Mouse (Mus musculus) G1E (cell line): ENCODE measurements around the gene Cacng5. TPM values are rescaled to one million over a fixed set of nuclear protein-coding genes. Genes with fewer than 3 reads are reported as not detected.

Experiments used
- ATAC-seq: 2 replicates; pipeline ENCODE4 v1.8.0; 2016; ENCODE audit warnings: mild to moderate bottlenecking; ENCODE audit not compliant: insufficient number of reproducible peaks, poor library complexity, low FRiP score, severe bottlenecking; ENCODE audit errors: extremely low read depth
- DNase-seq: peaks from one replicate; pipeline ENCODE4 v3.0.0; 2012; ENCODE audit warnings: low spot score
- H3K27me3 ChIP-seq: 2 replicates; pipeline ENCODE4 v1.6.1; 2012; ENCODE audit warnings: mild to moderate bottlenecking, low read length, inconsistent platforms; ENCODE audit not compliant: insufficient read depth
- H3K36me3 ChIP-seq: replicated peaks from 2 replicates; pipeline ENCODE3; 2012; ENCODE audit warnings: mild to moderate bottlenecking, inconsistent platforms
- H3K4me1 ChIP-seq: 2 replicates; pipeline ENCODE4 v1.6.1; 2012; ENCODE audit warnings: low read depth, low read length, inconsistent platforms, mixed read lengths; ENCODE audit not compliant: insufficient read depth
- H3K4me3 ChIP-seq: 2 replicates; pipeline ENCODE4 v1.5.1; 2012; ENCODE audit warnings: low read depth, mild to moderate bottlenecking, inconsistent platforms, low read length, moderate library complexity, mixed read lengths
- H3K9me3 ChIP-seq: replicated peaks from 2 replicates; pipeline ENCODE4 v1.6.1; 2012; ENCODE audit warnings: inconsistent platforms
- CTCF ChIP-seq: IDR thresholded peaks from 2 replicates; pipeline ENCODE4 v1.5.1; 2012; ENCODE audit warnings: low read depth, low read length, inconsistent platforms, mixed read lengths
- GATA1 ChIP-seq: IDR thresholded peaks from 2 replicates; pipeline ENCODE4 v1.6.1; 2012; ENCODE audit warnings: borderline replicate concordance, low read length, inconsistent platforms, mixed read lengths
- GATA2 ChIP-seq: IDR thresholded peaks from 2 replicates; pipeline ENCODE4 v1.6.1; 2012; ENCODE audit warnings: low read depth, low read length, inconsistent platforms, borderline replicate concordance
- POLR2AphosphoS5 ChIP-seq: IDR thresholded peaks from 2 replicates; pipeline ENCODE4 v1.6.1; 2012; ENCODE audit warnings: low read depth, low read length, inconsistent platforms; ENCODE audit not compliant: insufficient replicate concordance
- TAL1 ChIP-seq: conservative IDR thresholded peaks from 2 replicates; pipeline ENCODE4 v1.6.1; 2012; ENCODE audit warnings: low read depth, low read length, inconsistent platforms, mixed read lengths
- polyA plus RNA-seq: library from polyadenylated mRNA; stranded (reverse); fragments of >175 nt; gene quantifications from 2 replicates; pipeline ENCODE4 v1.2.3, GENCODE M21; 2012
- total RNA-seq, 2 experiments: library from RNA; stranded (forward) in 1 of 2; stranded (reverse) in 1 of 2; fragments of 200-1000 nt in 1 of 2; fragments of >200 nt in 1 of 2; fragmentation: Nextera tagmentation in 1 of 2; gene quantifications; 2 replicates each; pipeline ENCODE4 v1.2.3; 2014 to 2017

Cacng5 gene
- total and polyA plus RNA-seq, 3 experiments = not detected

DNA sequence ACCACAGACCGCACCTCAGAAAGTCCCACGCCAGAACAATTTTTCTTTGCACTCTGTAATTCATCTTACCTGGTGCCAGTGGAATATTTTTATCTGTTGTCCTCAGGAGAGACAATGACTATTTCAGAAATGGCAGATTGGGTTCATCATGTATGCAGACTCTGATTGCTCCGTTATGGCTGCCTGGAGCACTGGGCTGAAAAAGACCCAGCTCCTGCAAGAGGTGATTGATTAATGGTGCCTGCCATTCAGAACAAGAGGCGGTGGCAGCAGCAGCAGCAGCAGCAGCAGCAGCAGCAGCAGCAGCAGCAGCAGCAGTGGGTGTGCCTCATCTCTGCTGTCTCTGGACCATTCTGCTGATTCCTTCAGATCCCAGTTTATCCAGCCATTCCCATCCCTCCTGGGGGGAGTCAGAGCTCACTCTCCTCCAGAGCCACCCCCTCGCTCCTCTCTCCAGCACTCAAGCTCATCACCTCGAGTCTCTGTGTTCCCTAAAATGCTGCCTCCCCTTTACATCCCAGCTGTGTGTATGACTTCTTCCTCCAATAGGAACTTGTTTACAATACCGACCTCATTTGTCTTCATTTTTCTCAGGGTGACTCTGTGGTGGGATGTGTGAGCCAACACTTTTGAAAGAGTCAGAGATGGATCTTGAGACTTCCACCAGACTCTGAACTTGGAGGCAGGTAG, 81.4 kb downstream of the Cacng5 start:
- Histone ChIP-seq H3K4me1 (no peaks in the 10 kb centered on the region), H3K4me3 (no peak overlapping the region), H3K36me3 (no peaks in the 10 kb centered on the region), H3K27me3 (no peaks in the 10 kb centered on the region), H3K9me3 (no peaks in the 10 kb centered on the region)
- no peak for TF ChIP-seq POLR2AphosphoS5
- TF ChIP-seq GATA2 = no peak
- TF ChIP-seq CTCF = no peak
- no peak for TF ChIP-seq TAL1
- no peak for TF ChIP-seq GATA1
- DNase-seq = no peak
- no peak for ATAC-seq

Other genes with a start within 250 kb of the Cacng5 start
- gene Cacng1, start 198.5 kb downstream of the Cacng5 start, total RNA-seq (2014; fragmentation: Nextera tagmentation) = not detected in 2 replicates
- not detected in 2 replicates for gene Cacng1, start 198.5 kb downstream of the Cacng5 start, total RNA-seq (2017)
- gene Cacng1, start 198.5 kb downstream of the Cacng5 start, polyA plus RNA-seq = 0.04 TPM in 1 of 2 replicates, not detected in the other
- not detected in 2 replicates for gene Cacng4, start 120.5 kb downstream of the Cacng5 start, total RNA-seq (2014; fragmentation: Nextera tagmentation)
- gene Cacng4, start 120.5 kb downstream of the Cacng5 start, total RNA-seq (2017) = 0.11 TPM in 1 of 2 replicates, not detected in the other
- gene Cacng4, start 120.5 kb downstream of the Cacng5 start, polyA plus RNA-seq = not detected in 2 replicates